Mouse (Mus musculus): Measurements from ENCODE around the gene Gm49450. TPM values are rescaled to one million over a fixed set of nuclear protein-coding genes. Genes with fewer than 3 reads are reported as not detected.
"Not testable (repeated sequence)": the region's sequence is repeated elsewhere in the genome, so short reads cannot be mapped to it uniquely, and the experiment has no call there.

Gm49450 gene
- polyA plus RNA-seq, 1 experiment from 2014 or later: not detected

DNA sequence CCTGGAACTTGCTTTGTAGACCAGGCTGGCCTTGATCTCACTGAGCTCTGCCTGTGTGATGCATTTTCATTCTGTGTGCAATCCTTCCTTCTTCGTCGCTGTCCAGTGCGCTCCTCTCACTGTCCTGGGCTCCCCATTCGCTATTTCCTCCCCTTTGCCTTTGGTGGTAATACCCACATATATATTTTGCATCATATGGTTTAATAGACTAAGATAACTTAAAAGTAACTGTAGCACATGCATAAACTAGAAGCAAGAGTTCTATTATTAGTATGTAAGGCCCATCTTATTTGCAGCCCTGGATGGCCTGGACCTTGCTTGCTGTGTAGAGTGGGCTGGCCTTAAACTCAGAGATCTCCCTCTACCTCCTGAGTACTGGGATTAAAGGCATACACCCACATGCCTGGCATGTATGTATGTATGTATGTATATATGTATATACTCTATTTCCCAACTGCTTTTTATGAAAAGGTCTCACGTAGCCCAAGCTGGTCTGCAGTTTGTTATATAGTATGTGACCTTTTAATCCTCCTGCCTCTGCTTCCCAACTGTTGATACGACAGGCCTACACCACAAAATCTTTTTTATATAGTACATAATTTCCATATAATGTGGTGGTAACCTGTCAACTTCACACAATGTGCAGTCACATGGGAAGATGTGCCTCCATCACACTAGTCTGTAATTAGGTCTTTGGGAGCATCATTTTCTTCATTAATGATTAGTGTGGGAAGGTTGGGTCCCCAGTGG lies 4.3 kb downstream of the Gm49450 start:
- peak; percentile 14; the same call in 1 of the 2 replicates for ATAC-seq
- H3K27ac ChIP-seq: peak overlapping the region; percentile 68
- peak overlapping the region; percentile 88 for H3K4me2 ChIP-seq (replicated peaks)
- peak overlapping the region; percentile 46 for H3K4me3 ChIP-seq (replicated peaks)
- peak overlapping the region; percentile 75 for H3K9ac ChIP-seq (replicated peaks)
- 49% methylated on average over 6 of the region's 6 CpGs for WGBS
- H3K4me1 ChIP-seq (replicated peaks): peaks cover 31% of the 10 kb centered on the region
- H3K27me3 ChIP-seq: no peaks in the 10 kb centered on the region
- peaks cover 20% of the 10 kb centered on the region for H3K36me3 ChIP-seq
- H3K9me3 ChIP-seq: no peaks in the 10 kb centered on the region

DNA sequence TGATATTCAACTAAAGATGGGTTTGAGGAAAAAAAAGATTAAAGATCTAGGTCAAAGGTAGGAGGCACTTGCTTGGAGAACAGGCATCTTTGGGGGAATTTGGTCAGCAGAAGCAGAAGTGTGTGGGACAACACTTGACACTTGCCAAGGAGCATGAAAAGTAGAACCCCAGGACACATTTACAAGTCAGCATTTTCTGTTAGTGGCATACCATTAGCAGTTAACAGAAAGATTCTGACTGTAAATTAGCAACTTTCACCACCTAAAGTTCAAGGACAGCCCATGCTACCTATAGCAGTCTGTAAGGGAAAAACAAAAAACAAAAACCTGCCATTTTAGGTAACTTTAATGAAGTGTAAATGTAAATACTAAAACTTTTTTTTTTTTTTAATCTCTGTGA lies 5.0 kb downstream of the Gm49450 start:
- H3K4me3 ChIP-seq (replicated peaks): peak overlapping the region; percentile 46
- peaks cover 20% of the 10 kb centered on the region for H3K36me3 ChIP-seq
- no peaks in the 10 kb centered on the region for H3K27me3 ChIP-seq
- peak overlapping the region; percentile 75 for H3K9ac ChIP-seq (replicated peaks)
- no peak for ATAC-seq
- H3K4me2 ChIP-seq (replicated peaks): peak overlapping the region; percentile 88
- H3K9me3 ChIP-seq: no peaks in the 10 kb centered on the region
- peaks cover 31% of the 10 kb centered on the region for H3K4me1 ChIP-seq (replicated peaks)
- H3K27ac ChIP-seq: peak overlapping the region; percentile 68

DNA sequence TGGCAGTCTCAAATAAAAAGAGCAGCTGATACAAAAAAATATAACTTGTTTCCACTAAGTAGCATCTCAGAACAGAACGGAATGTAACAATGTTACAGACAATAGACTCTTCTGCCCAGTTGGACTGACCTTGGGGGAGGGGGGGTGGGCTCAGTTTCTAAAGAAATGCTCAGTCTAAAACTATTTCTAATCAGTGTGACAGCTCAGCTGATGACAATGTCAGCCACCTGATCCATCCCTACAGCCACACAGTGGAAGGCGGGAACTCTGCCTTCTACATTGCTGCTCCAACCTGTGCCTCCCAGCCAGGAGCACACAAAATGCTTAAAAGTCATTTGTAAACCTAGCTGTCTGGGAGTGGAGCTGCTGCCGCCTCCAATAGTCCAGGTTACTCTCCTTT lies 5.5 kb downstream of the Gm49450 start:
- peak overlapping the region; percentile 75 for H3K9ac ChIP-seq (replicated peaks)
- H3K27ac ChIP-seq: peak overlapping the region; percentile 68
- ATAC-seq: no peak
- H3K4me3 ChIP-seq (replicated peaks): peak overlapping the region; percentile 46; the same call in 1 of the 2 replicates
- H3K36me3 ChIP-seq: peaks cover 20% of the 10 kb centered on the region
- no peaks in the 10 kb centered on the region for H3K9me3 ChIP-seq
- peaks cover 31% of the 10 kb centered on the region for H3K4me1 ChIP-seq (replicated peaks)
- WGBS: 30% methylated on average over 3 of the region's 3 CpGs
- H3K27me3 ChIP-seq: no peaks in the 10 kb centered on the region
- H3K4me2 ChIP-seq (replicated peaks): peak overlapping the region; percentile 88

DNA sequence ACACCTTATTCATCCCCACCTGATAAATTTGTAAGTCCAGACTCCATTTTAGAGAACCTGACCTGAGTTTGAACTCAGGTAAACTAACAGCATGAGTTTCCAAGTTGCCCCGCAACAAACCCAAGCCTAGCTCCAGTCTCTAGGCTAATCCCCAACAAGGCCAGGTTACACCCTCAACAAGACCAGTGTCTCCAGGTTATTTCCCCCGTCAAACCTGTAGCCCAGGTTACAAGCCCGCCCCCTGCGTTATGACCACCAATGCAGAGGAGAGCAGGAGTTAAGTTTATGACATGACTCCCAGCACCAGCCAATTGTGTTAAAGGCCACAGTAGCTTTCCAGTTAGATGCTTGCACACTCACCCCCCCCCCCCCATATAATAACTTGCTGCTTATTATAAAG lies 10.2 kb downstream of the Gm49450 start:
- Histone ChIP-seq H3K36me3 (0 out of 2 replicates have a peak, but pooled peaks cover 6% of the 10 kb centered on the region), H3K27ac (no peak overlapping the region), H3K4me2 (replicated peaks) (no peak overlapping the region), H3K27me3 (no peaks in the 10 kb centered on the region), H3K9ac (replicated peaks) (no peak overlapping the region), H3K4me3 (replicated peaks) (no peak overlapping the region), H3K4me1 (replicated peaks) (peaks cover 17% of the 10 kb centered on the region), H3K9me3 (no peaks in the 10 kb centered on the region)
- no peak for ATAC-seq
- WGBS: 82% methylated on average over 4 of the region's 4 CpGs

DNA sequence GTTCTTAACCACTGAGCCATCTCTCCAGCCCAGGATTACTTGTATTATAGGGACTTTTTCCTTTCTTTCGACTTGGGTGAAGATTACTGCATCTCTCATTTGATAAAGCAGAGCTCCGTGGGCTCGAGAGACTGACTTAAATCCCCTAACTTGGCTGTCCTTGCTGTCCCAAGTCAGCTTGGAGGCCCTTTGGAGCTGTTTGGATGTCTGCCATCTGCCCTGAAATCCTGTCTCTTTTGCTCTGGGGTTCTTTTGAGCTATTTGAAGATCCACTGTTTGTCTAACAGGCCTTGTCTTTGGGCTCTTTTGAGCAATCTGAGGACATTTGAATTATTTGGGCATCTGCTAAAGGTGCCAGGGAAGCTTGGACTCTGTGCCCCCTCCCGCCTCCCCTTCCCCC lies 11.3 kb downstream of the Gm49450 start:
- Histone ChIP-seq H3K27me3 (no peaks in the 10 kb centered on the region), H3K36me3 (0 out of 2 replicates have a peak, but pooled peaks cover 6% of the 10 kb centered on the region), H3K4me2 (replicated peaks) (no peak overlapping the region), H3K4me1 (replicated peaks) (peaks cover 7% of the 10 kb centered on the region), H3K9ac (replicated peaks) (no peak overlapping the region), H3K27ac (no peak overlapping the region), H3K4me3 (replicated peaks) (no peak overlapping the region), H3K9me3 (no peaks in the 10 kb centered on the region)
- ATAC-seq: no peak
- 74% methylated on average over 4 of the region's 4 CpGs for WGBS

DNA sequence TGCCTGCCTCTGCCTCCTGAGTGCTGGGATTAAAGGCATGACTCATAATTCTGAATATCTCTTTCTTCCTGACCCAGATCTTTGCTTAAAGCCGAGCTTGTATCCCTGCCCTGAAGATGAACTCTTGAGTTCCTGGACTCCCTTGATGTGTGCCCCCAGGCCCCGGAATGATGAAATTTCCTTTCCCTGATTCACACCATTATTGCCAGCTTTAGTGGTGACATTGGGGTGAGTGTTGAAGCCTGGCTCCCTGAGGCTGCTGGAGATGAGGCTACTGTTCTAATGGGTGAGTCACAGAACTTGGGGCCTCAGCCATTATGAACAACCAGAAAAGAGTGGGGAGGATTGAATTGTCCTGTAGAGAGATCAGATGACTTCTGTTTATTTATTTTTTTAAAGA lies 11.8 kb downstream of the Gm49450 start:
- H3K9ac ChIP-seq (replicated peaks): no peak overlapping the region
- no peak overlapping the region for H3K27ac ChIP-seq
- no peak overlapping the region for H3K4me3 ChIP-seq (replicated peaks)
- 91% methylated on average over 2 of the region's 2 CpGs for WGBS
- H3K4me2 ChIP-seq (replicated peaks): no peak overlapping the region
- H3K27me3 ChIP-seq: no peaks in the 10 kb centered on the region
- no peak for ATAC-seq
- H3K9me3 ChIP-seq: no peaks in the 10 kb centered on the region
- H3K4me1 ChIP-seq (replicated peaks): peaks cover 5% of the 10 kb centered on the region; the same call in 1 of the 2 replicates
- H3K36me3 ChIP-seq: 0 out of 2 replicates have a peak, but pooled peaks cover 6% of the 10 kb centered on the region

DNA sequence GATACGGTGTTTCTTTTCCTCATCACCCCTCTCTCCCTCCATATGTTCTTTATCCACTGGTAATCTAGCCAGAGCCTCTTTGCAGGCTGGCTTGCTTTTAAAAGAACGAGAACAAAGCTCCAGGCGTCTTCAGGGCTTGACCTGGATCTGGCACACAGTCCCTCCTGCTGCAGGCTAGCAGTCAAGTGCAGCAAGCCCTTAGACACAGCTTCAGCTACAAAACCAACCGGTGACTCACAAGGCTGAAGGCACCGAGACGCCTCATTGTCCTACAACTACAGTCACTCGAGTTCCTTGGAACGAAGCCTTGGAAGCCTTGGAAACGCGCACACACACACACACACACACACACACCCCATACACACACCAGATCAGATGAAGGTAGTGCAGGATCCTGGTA lies 12.5 kb downstream of the Gm49450 start:
- WGBS: 57% methylated on average over 10 of the region's 10 CpGs
- 0 out of 2 replicates have a peak overlapping the region, but pooled peaks have one; percentile 1 for H3K27ac ChIP-seq
- H3K27me3 ChIP-seq: no peaks in the 10 kb centered on the region
- no peak overlapping the region for H3K4me3 ChIP-seq (replicated peaks)
- no peak overlapping the region for H3K9ac ChIP-seq (replicated peaks)
- H3K9me3 ChIP-seq: no peaks in the 10 kb centered on the region
- H3K36me3 ChIP-seq: 0 out of 2 replicates have a peak, but pooled peaks cover 6% of the 10 kb centered on the region
- H3K4me2 ChIP-seq (replicated peaks): no peak overlapping the region
- peaks cover 7% of the 10 kb centered on the region for H3K4me1 ChIP-seq (replicated peaks)
- no peak for ATAC-seq

DNA sequence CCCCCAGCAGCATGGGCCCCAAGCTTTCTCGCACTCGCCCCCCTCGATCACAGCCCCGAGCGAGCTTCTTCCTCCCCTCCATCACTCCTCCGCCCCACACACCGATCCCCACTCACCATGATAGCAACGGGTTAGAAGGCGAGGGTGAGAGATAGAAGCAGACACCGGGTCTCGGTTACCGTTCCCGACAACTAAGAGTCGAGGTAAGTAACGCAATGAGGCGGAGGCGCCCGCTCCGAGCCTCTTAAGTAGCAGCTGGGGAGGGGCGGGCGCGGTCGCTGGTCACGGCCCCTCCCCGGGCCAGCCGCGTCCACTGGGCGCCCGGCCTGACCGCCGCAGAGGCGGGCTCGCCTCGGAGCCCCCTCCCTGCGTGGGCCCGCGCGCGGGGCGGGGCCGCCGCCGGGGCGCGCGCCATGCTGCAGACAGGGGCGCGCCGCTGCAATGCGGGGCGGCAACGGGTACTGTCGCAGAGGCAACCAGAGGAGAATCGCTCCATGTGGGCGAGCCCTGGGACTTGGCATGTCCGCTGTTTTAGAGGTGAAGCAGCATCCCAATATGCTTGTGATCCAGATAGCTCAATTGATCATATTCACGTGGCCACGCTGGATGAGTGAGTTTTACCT lies 19.0 kb downstream of the Gm49450 start, which contains the start of gene Tuba1b:
Gene Tuba1b (minus strand): TSS at position 349 of the 623 bp plus-strand sequence.
- Histone ChIP-seq H3K36me3 (peaks cover 8% of the 10 kb centered on the region), H3K9me3 (no peaks in the 10 kb centered on the region), H3K27ac (peak within 1 kb of the TSS; percentile 99), H3K4me2 (replicated peaks) (peak within 1 kb of the TSS; percentile 99), H3K4me3 (replicated peaks) (peak within 1 kb of the TSS; percentile 78), H3K9ac (replicated peaks) (peak within 1 kb of the TSS; percentile 92), H3K4me1 (replicated peaks) (peaks cover 28% of the 10 kb centered on the region), H3K27me3 (no peaks in the 10 kb centered on the region)
- WGBS: under 1% methylated on average over 43 of the region's 58 CpGs
- peak; percentile 95 for ATAC-seq

DNA sequence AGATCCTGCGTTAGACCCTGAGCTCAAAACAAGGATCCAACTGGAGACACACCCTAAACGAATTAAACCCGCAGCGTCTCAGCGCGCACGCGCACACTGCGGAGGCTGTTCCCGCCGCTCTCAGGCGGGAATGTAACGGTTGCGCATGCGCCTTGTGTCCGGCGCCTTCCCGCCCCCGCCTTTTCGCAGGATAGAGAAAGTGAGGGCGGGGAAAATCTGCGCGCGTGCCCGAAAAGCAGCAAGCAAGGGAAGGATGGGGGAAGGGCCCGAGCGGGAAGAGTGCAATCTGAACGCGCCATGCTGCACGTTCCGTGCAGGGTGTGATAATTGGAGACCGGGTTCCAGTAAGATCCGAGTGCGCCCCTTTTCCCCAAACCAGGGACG lies 19.5 kb downstream of the Gm49450 start:
- Histone ChIP-seq H3K36me3 (peaks cover 8% of the 10 kb centered on the region), H3K27me3 (no peaks in the 10 kb centered on the region), H3K9me3 (no peaks in the 10 kb centered on the region), H3K4me2 (replicated peaks) (peak overlapping the region; percentile 99), H3K4me1 (replicated peaks) (peaks cover 32% of the 10 kb centered on the region), H3K4me3 (replicated peaks) (peak overlapping the region; percentile 78), H3K9ac (replicated peaks) (peak overlapping the region; percentile 92), H3K27ac (peak overlapping the region; percentile 99)
- under 1% methylated on average over 35 of the region's 35 CpGs for WGBS
- ATAC-seq: peak; percentile 85

DNA sequence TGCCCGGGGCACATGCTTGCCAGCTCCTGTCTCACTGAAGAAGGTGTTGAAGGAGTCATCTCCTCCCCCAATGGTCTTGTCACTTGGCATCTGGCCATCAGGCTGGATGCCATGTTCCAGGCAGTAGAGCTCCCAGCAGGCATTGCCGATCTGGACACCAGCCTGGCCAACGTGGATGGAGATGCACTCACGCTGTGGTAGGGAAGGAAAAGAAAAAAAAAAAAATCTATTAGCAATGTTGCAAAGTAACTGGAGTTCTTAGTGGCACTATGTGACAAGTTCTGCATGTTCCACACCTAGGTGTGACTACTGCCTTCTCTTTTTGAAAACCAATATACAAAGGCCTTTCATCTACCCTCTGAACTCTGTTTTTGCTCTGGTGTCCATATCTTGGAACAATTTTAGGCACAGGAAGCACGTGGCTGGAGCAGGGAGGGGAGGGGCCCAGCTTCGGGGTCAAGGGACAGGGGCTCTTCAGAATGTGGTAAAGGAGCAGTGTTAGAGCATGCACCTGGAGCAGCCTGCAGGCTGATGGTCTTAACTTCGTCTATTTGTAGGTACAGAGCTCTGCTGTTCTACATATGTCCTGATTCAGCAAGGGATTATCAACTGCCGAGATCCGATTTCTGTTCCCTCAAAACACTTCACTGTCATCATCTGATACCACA lies 20.2 kb downstream of the Gm49450 start:
- Histone ChIP-seq H3K9ac (replicated peaks) (peak overlapping the region; percentile 92), H3K4me1 (replicated peaks) (peaks cover 34% of the 10 kb centered on the region), H3K27ac (peak overlapping the region; percentile 99), H3K4me2 (replicated peaks) (peak overlapping the region; percentile 99), H3K4me3 (replicated peaks) (peak overlapping the region; percentile 78)
- H3K27me3 ChIP-seq, H3K9me3 ChIP-seq, H3K36me3 ChIP-seq, ATAC-seq: not testable (repeated sequence)
- 19% methylated on average over 8 of the region's 9 CpGs for WGBS

DNA sequence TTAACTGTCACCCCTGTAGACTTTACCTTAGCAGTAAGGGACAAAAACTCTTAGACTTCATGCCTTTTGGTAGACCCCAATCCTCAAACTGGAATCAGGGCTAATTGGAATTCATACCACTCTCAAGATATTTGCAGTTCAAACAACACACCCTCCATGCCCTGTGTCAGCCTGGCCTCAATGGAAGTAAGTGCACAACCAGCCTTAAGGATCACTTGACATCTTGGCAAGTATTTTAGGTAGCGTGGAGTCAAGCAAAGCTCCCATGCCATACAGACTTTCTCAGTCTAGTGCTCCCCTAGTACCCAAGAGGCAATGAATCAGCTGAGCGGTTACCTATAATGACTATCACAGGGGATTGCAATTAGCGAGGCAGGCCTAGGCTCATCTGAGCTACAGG lies 22.4 kb downstream of the Gm49450 start:
- Histone ChIP-seq H3K4me2 (replicated peaks) (peak overlapping the region; percentile 17), H3K27ac (no peak overlapping the region), H3K4me1 (replicated peaks) (peaks cover 34% of the 10 kb centered on the region), H3K4me3 (replicated peaks) (no peak overlapping the region), H3K27me3 (no peaks in the 10 kb centered on the region), H3K9me3 (no peaks in the 10 kb centered on the region), H3K36me3 (peaks cover 8% of the 10 kb centered on the region), H3K9ac (replicated peaks) (peak overlapping the region; percentile 28; the same call in 1 of the 2 replicates)
- no peak for ATAC-seq
- WGBS: 72% methylated on average over 3 of the region's 3 CpGs
